Mouse (Mus musculus) liver, embryonic 18 days (tissue): ENCODE data around the gene Gm20890. TPM values are rescaled to one million over a fixed set of nuclear protein-coding genes. Genes with fewer than 3 reads are reported as not detected.

Experiments
- polyA plus RNA-seq: library from polyadenylated mRNA; depleted of rRNA; stranded (reverse); fragments of >200 nt; gene quantifications from 2 replicates; pipeline ENCODE4 v1.2.3, GENCODE M21; 2012; rRNA removed

Gm20890 gene
- polyA plus RNA-seq: not detected in 2 replicates

GRCm38 (mm10) chrY:26776699-26777098 is at the start of gene Gm20890:
Gm20890 (minus strand) TSS chrY:26776799.

